9 mouse cellular contexts compared by ENCODE assay signal in genomic region chr2:26908710-26909386, GRCm38 (mm10). TPM values are rescaled to one million over a fixed set of nuclear protein-coding genes. Genes with fewer than 3 reads are reported as not detected.
DNase-seq lines count a peak whose midpoint lies in the region; ATAC-seq and TF ChIP-seq lines count a peak whose summit lies in the region.
"Had no signal": no experiment of that assay in that cellular context is flagged by ENCODE, and none has a peak within 500 bp of the region (broad histone marks: within the 10 kb centered on the region; RNA-seq: fewer than 3 reads in every experiment).

No protein-coding gene starts in this region.

- 80% methylated on average over 18 of the region's 18 CpGs for WGBS in cerebellum, adult 2 months
- 86% methylated on average over 18 of the region's 18 CpGs for WGBS in forebrain, postnatal 0 days
- WGBS in midbrain, embryonic 10.5 days, result 91% methylated on average over 18 of the region's 18 CpGs

- peaks cover 57% of the 10 kb centered on the region for H3K36me3 ChIP-seq in forebrain, postnatal 0 days (ENCODE audit: insufficient read depth)
- peaks cover 78% of the 10 kb centered on the region for H3K36me3 ChIP-seq in midbrain, embryonic 10.5 days

- no peaks in the 10 kb centered on the region for H3K27me3 ChIP-seq in cerebellum, adult 2 months (ENCODE audit: control insufficient read depth, insufficient read depth, low read length)
- no peaks in the 10 kb centered on the region for H3K27me3 ChIP-seq in forebrain, postnatal 0 days (ENCODE audit: insufficient read depth, low read length)
- H3K27me3 ChIP-seq in midbrain, embryonic 10.5 days (ENCODE audit: low read depth, poor library complexity, severe bottlenecking), result no peaks in the 10 kb centered on the region

- no peak overlapping the region for H3K4me3 ChIP-seq in cerebellum, adult 2 months (replicated peaks; ENCODE audit: insufficient read depth, low read depth, low read length)
- H3K4me3 ChIP-seq in forebrain, postnatal 0 days (ENCODE audit: low read depth, low read length), result peak overlapping the region; percentile 71
- H3K4me3 ChIP-seq in midbrain, embryonic 10.5 days, result peak overlapping the region; percentile 93

- TF ChIP-seq POLR2A in cerebellum, adult 2 months (IDR thresholded peaks at IDR 0.05; ENCODE audit: borderline replicate concordance, insufficient read depth, low read length), result no peak

- peak overlapping the region; percentile 76 for H3K4me2 ChIP-seq in forebrain, postnatal 0 days (ENCODE audit: low read depth)

- peak overlapping the region; percentile 25; the same call in 1 of the 2 replicates for H3K9ac ChIP-seq in forebrain, postnatal 0 days

- ATAC-seq in forebrain, postnatal 0 days, result no peak
- no peak for ATAC-seq in activated CD4-positive, CD25-positive, alpha-beta regulatory T cell, adult 4 months

- intact Hi-C loops in left cerebral cortex, postnatal 25 days (cut with DNase I), result loop anchor here (10.0 kb wide), 1 partner anchor 594 kb away; the partner anchor contains the start of gene Gpsm1

- peak; percentile 37 for DNase-seq in cerebellum, adult 9-10 months
- no peak for DNase-seq in cerebellum, adult 2 months
- peak; percentile 54 for DNase-seq in 416B (ENCODE audit: low read depth)
- no peak for DNase-seq in forebrain, postnatal 0 days
- no peak for DNase-seq in midbrain, embryonic 10.5 days (ENCODE audit: low spot score)
- no peak for DNase-seq in adrenal gland, adult 2 months
- DNase-seq in left cerebral cortex, postnatal 25 days (ENCODE audit: low spot score in 2 of 2), result no peak
- DNase-seq: retina, postnatal 1 day had no signal

- no peak for TF ChIP-seq CTCF in cerebellum, adult 2 months (IDR thresholded peaks at IDR 0.05; ENCODE audit: borderline replicate concordance, insufficient read depth, low read depth, low read length)
- TF ChIP-seq CTCF in forebrain, postnatal 0 days (IDR thresholded peaks at IDR 0.05; ENCODE audit: low read depth), result no peak

- H3K4me1 ChIP-seq in cerebellum, adult 2 months (ENCODE audit: control insufficient read depth, insufficient read depth, low read length), result peaks cover 8% of the 10 kb centered on the region
- H3K4me1 ChIP-seq in forebrain, postnatal 0 days (ENCODE audit: insufficient read depth), result peaks cover 20% of the 10 kb centered on the region
- peaks cover 41% of the 10 kb centered on the region for H3K4me1 ChIP-seq in midbrain, embryonic 10.5 days

- H3K27ac ChIP-seq in cerebellum, adult 2 months (ENCODE audit: insufficient read depth, low read length), result no peak overlapping the region
- no peak overlapping the region for H3K27ac ChIP-seq in forebrain, postnatal 0 days (ENCODE audit: low read depth, low read length)
- no peak overlapping the region; the same call in 1 of the 2 replicates for H3K27ac ChIP-seq in midbrain, embryonic 10.5 days (replicated peaks)

- no peaks in the 10 kb centered on the region for H3K9me3 ChIP-seq in forebrain, postnatal 0 days (ENCODE audit: low read length)
- no peaks in the 10 kb centered on the region for H3K9me3 ChIP-seq in midbrain, embryonic 10.5 days (replicated peaks)

RNA-seq across cellular contexts. Expression of gene Med22, which starts 1.6 kb away (rescaled TPM):
- 56.6 and 58.1 TPM in 2 replicates for polyA plus RNA-seq in cerebellum, adult 2 months (2012; rRNA removed)
- 110 and 116 TPM in 2 replicates for total RNA-seq in forebrain, postnatal 0 days (2014; rRNA removed)
- 163 and 180 TPM in 2 replicates for polyA plus RNA-seq in forebrain, postnatal 0 days (2015; fragmentation: Nextera tagmentation; extraction: Ambion mirVana)
- polyA plus RNA-seq in midbrain, embryonic 10.5 days (2016; fragmentation: Nextera tagmentation; extraction: Ambion mirVana), result 122 and 137 TPM in 2 replicates
- total RNA-seq in adrenal gland, adult 2 months (2021), result 10 to 100 TPM; 48.3 to 56.8 TPM
- polyA plus RNA-seq in adrenal gland, adult 2 months (2012; rRNA removed), result 45.0 and 45.5 TPM in 2 replicates
- 10 to 100 TPM; 10.3 to 11.3 TPM for polyA plus RNA-seq in activated CD4-positive, CD25-positive, alpha-beta regulatory T cell, adult 4 months (2017; shearing (Covaris generic))
- total RNA-seq in left cerebral cortex, postnatal 25 days (2021), result 10 to 100 TPM; 41.9 to 45.0 TPM

RNA-seq across cellular contexts. Expression of gene Rpl7a, which starts 1.7 kb away (rescaled TPM):
- polyA plus RNA-seq in cerebellum, adult 2 months (2012; rRNA removed), result 670 and 676 TPM in 2 replicates
- 1,164 and 1,963 TPM in 2 replicates for total RNA-seq in forebrain, postnatal 0 days (2014; rRNA removed)
- polyA plus RNA-seq in forebrain, postnatal 0 days (2015; fragmentation: Nextera tagmentation; extraction: Ambion mirVana), result 522 and 611 TPM in 2 replicates
- 595 and 683 TPM in 2 replicates for polyA plus RNA-seq in midbrain, embryonic 10.5 days (2016; fragmentation: Nextera tagmentation; extraction: Ambion mirVana)
- total RNA-seq in adrenal gland, adult 2 months (2021), result 100 to 1,000 TPM; 543 to 545 TPM
- polyA plus RNA-seq in adrenal gland, adult 2 months (2012; rRNA removed), result 233 and 258 TPM in 2 replicates
- polyA plus RNA-seq in activated CD4-positive, CD25-positive, alpha-beta regulatory T cell, adult 4 months (2017; shearing (Covaris generic)), result 1,000 to 10,000 TPM in 1 of 2 experiments, 100 to 1,000 TPM in 1; 720 to 1,212 TPM
- total RNA-seq in left cerebral cortex, postnatal 25 days (2021), result 100 to 1,000 TPM; 229 to 238 TPM

RNA-seq across cellular contexts. Expression of gene Surf6, which starts 6.2 kb away (rescaled TPM):
- polyA plus RNA-seq in cerebellum, adult 2 months (2012; rRNA removed), result 24.0 and 25.2 TPM in 2 replicates
- total RNA-seq in forebrain, postnatal 0 days (2014; rRNA removed), result 25.9 and 33.6 TPM in 2 replicates
- 18.9 and 22.2 TPM in 2 replicates for polyA plus RNA-seq in forebrain, postnatal 0 days (2015; fragmentation: Nextera tagmentation; extraction: Ambion mirVana)
- 32.9 and 35.2 TPM in 2 replicates for polyA plus RNA-seq in midbrain, embryonic 10.5 days (2016; fragmentation: Nextera tagmentation; extraction: Ambion mirVana)
- 10 to 100 TPM; 23.9 to 26.6 TPM for total RNA-seq in adrenal gland, adult 2 months (2021)
- 5.1 and 5.2 TPM in 2 replicates for polyA plus RNA-seq in adrenal gland, adult 2 months (2012; rRNA removed)
- polyA plus RNA-seq in activated CD4-positive, CD25-positive, alpha-beta regulatory T cell, adult 4 months (2017; shearing (Covaris generic)), result 10 to 100 TPM; 17.5 to 25.5 TPM
- total RNA-seq in left cerebral cortex, postnatal 25 days (2021), result 10 to 100 TPM; 23.4 to 28.0 TPM

RNA-seq across cellular contexts. Expression of gene Surf2, which starts 7.3 kb away (rescaled TPM):
- 58.6 and 60.9 TPM in 2 replicates for polyA plus RNA-seq in cerebellum, adult 2 months (2012; rRNA removed)
- 31.0 and 36.9 TPM in 2 replicates for total RNA-seq in forebrain, postnatal 0 days (2014; rRNA removed)
- polyA plus RNA-seq in forebrain, postnatal 0 days (2015; fragmentation: Nextera tagmentation; extraction: Ambion mirVana), result 52.1 and 55.1 TPM in 2 replicates
- polyA plus RNA-seq in midbrain, embryonic 10.5 days (2016; fragmentation: Nextera tagmentation; extraction: Ambion mirVana), result 53.6 and 58.6 TPM in 2 replicates
- total RNA-seq in adrenal gland, adult 2 months (2021), result 10 to 100 TPM; 38.4 to 47.9 TPM
- 22.5 and 28.5 TPM in 2 replicates for polyA plus RNA-seq in adrenal gland, adult 2 months (2012; rRNA removed)
- 10 to 100 TPM; 41.8 to 46.6 TPM for polyA plus RNA-seq in activated CD4-positive, CD25-positive, alpha-beta regulatory T cell, adult 4 months (2017; shearing (Covaris generic))
- total RNA-seq in left cerebral cortex, postnatal 25 days (2021), result 10 to 100 TPM; 33.4 to 37.1 TPM

RNA-seq across cellular contexts. Expression of gene Surf1, which starts 7.5 kb away (rescaled TPM):
- polyA plus RNA-seq in cerebellum, adult 2 months (2012; rRNA removed), result 153 and 159 TPM in 2 replicates
- total RNA-seq in forebrain, postnatal 0 days (2014; rRNA removed), result 72.3 and 80.8 TPM in 2 replicates
- 106 and 112 TPM in 2 replicates for polyA plus RNA-seq in forebrain, postnatal 0 days (2015; fragmentation: Nextera tagmentation; extraction: Ambion mirVana)
- polyA plus RNA-seq in midbrain, embryonic 10.5 days (2016; fragmentation: Nextera tagmentation; extraction: Ambion mirVana), result 47.8 and 53.0 TPM in 2 replicates
- total RNA-seq in adrenal gland, adult 2 months (2021), result 100 to 1,000 TPM; 108 to 115 TPM
- 67.9 and 77.7 TPM in 2 replicates for polyA plus RNA-seq in adrenal gland, adult 2 months (2012; rRNA removed)
- 100 to 1,000 TPM; 115 to 121 TPM for polyA plus RNA-seq in activated CD4-positive, CD25-positive, alpha-beta regulatory T cell, adult 4 months (2017; shearing (Covaris generic))
- 10 to 100 TPM; 89.6 to 98.4 TPM for total RNA-seq in left cerebral cortex, postnatal 25 days (2021)

Comparison
In these comparisons a context has a peak if more than half of its experiments do, and no peak if none do; other contexts are left out.
1. DNase-seq: peak in cerebellum, adult 9-10 months (single experiment) and 416B (single experiment); none in cerebellum, adult 2 months (0 of 2), forebrain, postnatal 0 days (single experiment), midbrain, embryonic 10.5 days (single experiment), adrenal gland, adult 2 months (single experiment) and left cerebral cortex, postnatal 25 days (0 of 2).